Mouse (Mus musculus) spleen, embryonic (tissue): Measurements from ENCODE around the gene A730015C16Rik.

Source experiments
- CTCF ChIA-PET: fragments of 350-600 bp; sonication (Branson Sonifier 250); formaldehyde crosslinking; loops from one replicate; lab custom pipeline; 2022; lab: Charles Lee

The A730015C16Rik gene

DNA sequence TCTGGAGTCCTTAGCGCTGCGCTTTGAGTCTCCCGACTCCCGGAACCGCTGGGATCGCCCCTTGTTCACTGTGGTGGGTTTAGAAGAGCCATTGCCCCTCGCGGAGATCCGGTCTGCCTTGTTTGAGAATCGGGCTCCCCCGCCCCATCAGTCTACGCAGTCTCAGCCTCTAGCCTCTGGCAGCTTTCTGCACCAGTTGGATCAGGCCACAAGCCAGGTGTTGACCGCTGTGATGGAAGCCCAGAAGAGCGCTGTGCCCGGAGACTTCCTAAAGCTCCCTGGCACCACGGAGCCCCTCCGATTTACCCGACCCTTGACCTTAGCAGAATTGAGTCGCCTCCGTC, at the start of gene A730015C16Rik:
TSS of gene A730015C16Rik (minus strand) at position 115 of the 344 bp plus-strand sequence.
- CTCF ChIA-PET = interaction anchor here (0.9 to 1.1 kb wide), 2 partner anchors 8 to 1115 kb away, joined by 3 to 7 read pairs; no protein-coding TSS in a partner anchor

GRCm38 (mm10) chr4:108890876-108891275, 42.5 kb upstream of the A730015C16Rik start:
- CTCF ChIA-PET = no interaction called here

DNA sequence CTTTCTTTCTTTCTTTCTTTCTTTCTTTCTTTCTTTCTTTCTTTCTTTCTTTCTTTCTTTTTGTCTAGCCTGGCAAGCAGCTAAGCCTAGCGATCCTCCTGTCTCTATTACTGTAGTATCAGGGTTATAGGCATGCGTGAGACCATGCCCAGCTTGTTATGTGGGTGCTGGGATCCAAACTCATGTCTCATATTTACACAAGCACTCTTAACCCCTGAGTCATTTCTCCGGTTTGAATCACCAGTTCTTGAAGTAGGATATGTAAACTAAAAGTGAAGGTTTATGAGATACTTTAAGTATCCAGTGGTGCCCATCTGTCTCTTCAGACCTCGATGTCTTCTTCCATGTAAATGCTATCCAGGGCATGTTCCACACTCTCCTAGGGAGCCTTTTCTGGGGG, 39.0 kb upstream of the A730015C16Rik start:
- CTCF ChIA-PET = no interaction called here

DNA sequence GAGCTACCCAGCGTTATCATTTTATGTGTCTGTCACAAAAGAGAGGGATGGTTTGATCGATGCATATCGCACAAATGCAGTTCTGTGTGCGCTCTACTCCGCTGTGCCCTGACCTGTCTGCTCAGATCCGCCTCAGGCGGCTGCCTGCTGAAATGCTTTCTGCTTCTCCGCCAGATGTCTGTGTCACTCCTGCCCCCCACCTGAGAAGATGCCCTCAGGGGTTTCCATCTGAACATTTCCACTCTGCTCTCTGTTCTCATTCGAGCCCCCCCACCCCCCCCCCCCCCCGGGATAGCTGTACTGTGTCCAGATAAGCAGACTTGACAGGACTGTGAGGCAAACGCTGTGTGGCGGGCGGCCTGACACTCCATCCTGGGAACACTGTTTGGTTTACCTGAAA, 35.4 kb upstream of the A730015C16Rik start:
- CTCF ChIA-PET = no interaction called here

DNA sequence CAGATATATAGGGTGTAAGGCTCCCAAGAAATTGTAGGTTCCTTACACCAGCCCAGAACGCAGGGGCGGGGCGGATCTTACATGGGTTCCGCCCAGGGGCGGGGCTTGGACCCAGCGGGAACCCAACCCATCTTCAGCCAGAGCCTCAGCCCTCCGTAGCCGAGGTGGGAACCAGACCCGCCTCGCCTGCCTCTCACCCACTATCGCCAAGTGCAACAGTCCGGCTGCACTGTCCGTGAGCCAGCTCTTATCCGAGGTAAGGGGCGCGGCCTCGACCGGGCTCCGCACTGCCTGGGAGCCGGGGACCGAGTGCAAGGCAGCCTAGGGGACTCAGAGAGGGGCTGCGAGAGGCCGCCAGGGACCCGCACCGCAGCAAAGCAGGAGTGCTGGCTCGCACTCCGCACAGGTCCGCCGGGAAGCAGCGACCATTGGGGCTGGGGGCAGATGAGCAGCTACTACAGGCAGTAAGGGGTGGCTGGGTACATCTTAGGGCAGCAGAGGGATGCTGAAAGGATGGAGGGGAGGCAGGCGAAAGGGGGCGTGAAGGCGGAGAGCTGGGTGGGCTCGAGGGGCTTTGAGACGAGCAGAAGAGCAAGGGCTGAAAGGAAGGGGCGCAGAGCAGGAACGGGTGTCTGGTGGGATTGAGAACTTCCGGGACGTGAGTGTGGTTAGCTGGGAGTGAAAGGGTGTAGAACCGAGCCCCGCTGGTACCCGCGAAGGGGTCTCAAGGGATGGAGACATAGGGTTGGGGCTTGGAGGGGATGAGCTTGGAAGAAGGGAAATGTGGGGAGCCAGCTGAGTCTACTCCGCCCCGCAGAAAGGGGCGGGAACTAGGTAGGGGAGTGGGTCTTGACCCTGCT, 30.8 kb upstream of the A730015C16Rik start, which contains the start of gene Rab3b:
TSS of gene Rab3b (plus strand) at position 101 of the 860 bp plus-strand sequence.
- CTCF ChIA-PET = no interaction called here

GRCm38 (mm10) chr4:108877901-108878300, 29.5 kb upstream of the A730015C16Rik start:
- CTCF ChIA-PET = no interaction called here

- CTCF ChIA-PET = no interaction called here
Measured at GRCm38 (mm10) chr4:108873746-108874145, 25.3 kb upstream of the A730015C16Rik start.

DNA sequence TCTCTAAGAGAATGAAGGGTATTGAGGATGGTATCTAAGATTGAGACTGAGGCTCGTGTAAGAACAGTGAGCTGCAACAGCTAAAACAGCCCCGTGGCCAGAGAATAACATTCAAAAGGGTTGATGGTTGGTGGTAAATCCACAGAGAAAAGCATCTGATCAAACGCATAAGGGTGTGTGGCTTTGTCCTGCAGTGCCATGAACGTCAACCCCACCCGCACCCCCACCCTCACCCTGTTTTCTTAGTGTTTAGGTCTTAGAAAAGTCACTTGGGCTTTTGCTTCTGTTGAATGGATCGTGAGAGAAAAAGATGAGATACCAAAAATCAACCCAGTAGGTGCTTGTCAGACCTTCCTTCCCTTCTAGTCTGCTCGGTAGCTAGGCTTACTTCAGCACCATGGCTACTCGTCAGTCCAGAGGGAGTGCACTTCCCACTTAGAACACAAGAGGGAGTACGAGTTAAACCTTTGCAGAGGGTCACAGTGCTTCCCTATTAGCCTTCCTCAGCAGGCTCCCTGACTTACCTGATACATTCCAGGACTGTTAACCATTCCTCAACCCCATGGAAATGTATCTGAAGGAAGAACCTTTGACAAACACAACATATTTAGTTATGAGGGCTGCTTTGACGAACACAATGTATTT, 21.4 kb upstream of the A730015C16Rik start:
- CTCF ChIA-PET = no interaction called here

- CTCF ChIA-PET = no interaction called here
Measured at GRCm38 (mm10) chr4:108866806-108867205, 18.4 kb upstream of the A730015C16Rik start.

GRCm38 (mm10) chr4:108847715-108848504, 509 bp downstream of the A730015C16Rik start, which contains the start of gene Kti12:
Gene Kti12 (plus strand): TSS chr4:108847785.
- CTCF ChIA-PET = interaction anchor here (1.1 kb wide), 1 partner anchor 9 kb away, joined by 3 read pairs; no protein-coding TSS in a partner anchor

DNA sequence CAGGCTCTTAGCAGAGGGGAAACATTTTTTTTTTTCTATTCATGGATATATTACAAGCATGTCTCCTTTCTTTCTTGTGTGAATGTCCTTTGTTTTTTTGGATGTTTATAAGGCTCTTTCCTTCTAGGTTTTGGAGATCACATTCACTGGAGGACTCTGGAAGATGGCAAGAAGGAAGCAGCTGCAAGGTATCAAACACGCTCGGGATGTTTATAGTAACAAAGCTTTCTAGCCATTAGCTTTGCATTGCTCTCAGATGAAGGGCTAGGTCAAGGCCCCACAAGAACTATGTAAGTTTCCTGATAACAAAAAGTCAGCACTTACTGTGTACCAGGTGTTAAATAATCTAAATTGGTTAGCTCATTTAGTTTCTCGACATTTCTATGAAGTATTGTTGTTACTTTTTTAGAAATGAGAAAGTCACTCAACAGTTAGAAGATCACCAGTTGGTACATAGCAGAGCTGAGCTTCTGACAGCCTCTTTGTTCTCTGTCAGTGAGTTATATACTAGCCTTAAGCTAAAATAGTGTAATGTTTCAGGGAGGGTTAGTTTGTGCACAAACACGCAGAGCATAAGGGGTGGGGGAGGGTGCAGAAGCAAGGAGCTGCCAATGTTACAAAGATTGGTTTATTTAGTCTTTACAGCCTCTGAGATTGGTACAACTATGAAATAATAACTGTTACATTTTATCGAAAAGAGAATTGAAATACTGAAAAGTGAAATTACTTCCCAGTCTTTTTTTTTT, 2.4 kb downstream of the A730015C16Rik start:
- CTCF ChIA-PET = interaction anchor here (0.7 kb wide), 2 partner anchors 66 to 349 kb away, joined by 4 to 5 read pairs; no protein-coding TSS in a partner anchor

GRCm38 (mm10) chr4:108843336-108843735, 5.1 kb downstream of the A730015C16Rik start:
- CTCF ChIA-PET = no interaction called here

DNA sequence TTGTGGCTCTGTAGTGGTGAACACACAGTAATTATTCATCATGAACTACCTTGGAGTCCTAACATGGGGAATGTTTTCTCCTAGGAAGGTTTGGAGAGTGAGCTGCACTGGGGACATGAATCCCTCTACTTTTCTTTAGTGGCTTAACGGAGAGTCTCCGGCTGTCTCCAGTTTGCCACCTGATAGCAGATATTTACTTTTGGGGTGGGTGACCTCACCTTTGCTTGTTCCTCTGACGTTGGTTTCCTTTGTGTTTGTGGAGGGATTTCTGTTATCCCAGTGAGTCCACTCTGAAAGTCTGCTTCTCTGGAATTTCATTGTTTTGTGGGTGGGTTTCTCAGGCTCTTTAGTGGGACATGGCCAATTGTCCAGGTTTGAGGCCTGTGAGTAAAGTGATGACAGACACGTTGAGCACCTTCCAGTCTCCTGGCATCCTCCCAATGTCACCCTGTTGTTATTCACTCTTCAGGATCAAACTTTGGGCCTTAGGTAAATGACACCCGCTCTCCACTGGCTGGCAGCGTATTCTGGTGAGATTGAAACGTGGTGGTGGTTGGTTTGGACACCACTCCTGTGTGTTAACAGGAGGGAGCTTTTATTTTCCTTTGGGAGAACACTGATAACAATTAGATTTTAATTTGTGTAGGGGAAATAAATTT, 6.4 kb downstream of the A730015C16Rik start:
- CTCF ChIA-PET = no interaction called here

- CTCF ChIA-PET = no interaction called here
Measured at GRCm38 (mm10) chr4:108838031-108838430, 10.4 kb downstream of the A730015C16Rik start.

DNA sequence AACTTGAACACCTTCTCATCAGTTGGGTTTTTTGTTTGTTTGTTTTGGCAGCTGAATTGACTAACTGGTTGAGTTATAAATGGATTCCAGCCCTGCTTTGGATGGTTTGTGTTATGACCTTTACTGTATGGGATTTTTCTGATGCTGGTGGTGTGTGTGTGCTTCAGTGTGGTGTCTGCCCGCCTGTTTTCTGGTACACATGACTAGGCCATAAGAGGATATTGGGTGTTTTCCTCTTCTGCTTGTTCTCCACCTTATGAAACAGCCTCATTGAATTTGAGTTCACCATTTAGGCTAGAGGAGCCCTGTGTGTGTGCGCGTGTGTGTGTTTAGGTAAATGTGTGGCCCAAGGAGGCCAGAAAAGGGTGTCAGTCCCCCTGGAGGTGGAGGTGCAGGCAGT, 12.9 kb downstream of the A730015C16Rik start:
- CTCF ChIA-PET = no interaction called here

GRCm38 (mm10) chr4:108834971-108835311, 13.5 kb downstream of the A730015C16Rik start:
- CTCF ChIA-PET = no interaction called here

DNA sequence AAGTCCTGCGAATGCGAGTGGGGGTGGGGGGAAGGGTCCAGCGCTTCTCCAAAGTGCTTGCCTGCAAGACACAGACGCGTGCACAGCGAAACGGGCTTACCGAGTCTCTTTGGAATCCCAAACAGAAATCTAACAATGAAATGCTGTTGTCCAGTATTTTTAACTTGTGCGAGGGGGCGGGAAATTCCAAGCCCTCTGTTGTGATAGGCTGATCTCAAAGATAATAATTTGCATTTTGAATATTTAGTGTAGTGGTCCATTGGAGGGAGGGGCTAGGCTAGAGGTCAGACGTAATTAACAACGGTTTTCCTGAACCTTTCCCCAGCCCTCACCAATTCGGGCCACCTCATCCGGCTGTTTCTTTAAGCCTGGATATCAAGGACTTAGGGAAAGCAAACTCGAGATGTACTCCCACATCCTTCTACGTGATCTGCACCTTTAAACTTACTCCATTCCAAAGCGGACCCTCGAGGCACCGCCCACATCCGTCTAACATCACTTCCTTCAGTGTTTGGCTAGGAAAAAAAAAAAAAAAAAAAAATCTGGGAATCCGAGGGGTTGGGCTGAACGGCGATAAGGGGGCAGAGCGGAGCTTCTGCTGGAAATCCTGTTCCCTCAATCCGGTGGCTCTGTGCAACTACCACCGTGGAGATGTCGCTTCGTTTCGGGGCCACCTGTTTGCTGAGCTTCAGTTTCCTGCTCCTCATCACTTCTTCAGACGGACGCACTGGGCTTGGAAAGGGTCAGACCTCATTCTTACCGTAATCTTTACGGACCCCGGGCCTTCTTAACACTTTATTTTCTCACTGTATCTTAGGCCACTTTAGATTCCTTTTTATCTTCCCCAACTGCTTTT, 14.1 kb downstream of the A730015C16Rik start, which contains the start of gene Txndc12:
TSS of gene Txndc12 (plus strand) at position 487 of the 856 bp plus-strand sequence.
- CTCF ChIA-PET = interaction anchor here (0.7 kb wide), 2 partner anchors 24 to 315 kb away, joined by 4 to 5 read pairs; no protein-coding TSS in a partner anchor

DNA sequence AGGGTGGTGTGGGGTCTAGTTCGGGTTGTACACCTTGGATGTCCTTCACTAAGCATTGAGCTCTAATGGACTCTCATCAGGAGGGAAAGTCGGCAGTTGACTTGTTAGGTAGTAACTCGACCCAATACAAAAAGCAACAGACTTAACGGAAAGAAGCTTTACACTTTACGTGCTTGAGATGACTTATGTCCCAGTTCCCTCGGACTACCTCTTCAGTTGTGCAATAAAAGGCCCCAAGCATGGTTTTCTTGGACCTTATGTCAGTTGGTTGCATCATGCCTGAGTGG, 14.6 kb downstream of the A730015C16Rik start:
- CTCF ChIA-PET = interaction anchor here (0.7 kb wide), 2 partner anchors 24 to 316 kb away, joined by 4 to 5 read pairs; no protein-coding TSS in a partner anchor
